Mouse (Mus musculus) liver, postnatal 0 days (tissue): ENCODE results near the gene Tgfbi. TPM values are rescaled to one million over a fixed set of nuclear protein-coding genes. Genes with fewer than 3 reads are reported as not detected.

Experiments
- ATAC-seq: fragments of 200-750 bp; cut with Nextera tagmentation; 2 replicates; pipeline ENCODE4 v1.8.0; 2017; ENCODE audit warnings: mild to moderate bottlenecking, moderate library complexity
- DNase-seq: peaks from one replicate; pipeline ENCODE4 v3.0.0-alpha.2; 2016
- H3K27ac ChIP-seq: fragments of 300-500 bp; sonication (generic); 2 replicates; pipeline ENCODE4 v1.5.1; 2014; ENCODE audit warnings: antibody characterized with exemption, moderate library complexity, mild to moderate bottlenecking, low read depth
- H3K27me3 ChIP-seq: fragments of 300-500 bp; sonication (generic); 2 replicates; pipeline ENCODE4 v1.6.1; 2014; ENCODE audit warnings: low read length, control low read depth, mixed read lengths; ENCODE audit not compliant: insufficient read depth
- H3K36me3 ChIP-seq: fragments of 300-500 bp; sonication (generic); replicated peaks from 2 replicates; pipeline ENCODE4 v1.6.1; 2014; ENCODE audit warnings: mild to moderate bottlenecking, control low read depth, low read length, moderate library complexity, mixed read lengths; ENCODE audit not compliant: insufficient read depth
- H3K4me1 ChIP-seq: fragments of 300-500 bp; sonication (generic); 2 replicates; pipeline ENCODE4 v1.6.1; 2014; ENCODE audit warnings: antibody characterized with exemption, mild to moderate bottlenecking, control low read depth; ENCODE audit not compliant: insufficient read depth
- H3K4me2 ChIP-seq: fragments of 300-500 bp; sonication (generic); 2 replicates; pipeline ENCODE4 v1.6.1; 2014; ENCODE audit warnings: low read depth, mild to moderate bottlenecking, low read length, moderate library complexity, mixed read lengths
- H3K4me3 ChIP-seq: fragments of 300-500 bp; sonication (generic); 2 replicates; pipeline ENCODE4 v1.5.1; 2014; ENCODE audit warnings: low read depth, low read length
- H3K9ac ChIP-seq: fragments of 300-500 bp; sonication (generic); replicated peaks from 2 replicates; pipeline ENCODE4 v1.6.1; 2014; ENCODE audit warnings: mild to moderate bottlenecking, moderate library complexity
- H3K9me3 ChIP-seq: fragments of 300-500 bp; sonication (generic); 2 replicates; pipeline ENCODE4 v1.6.1; 2016; ENCODE audit warnings: mild to moderate bottlenecking, control low read depth, low read length, mixed read lengths
- CTCF ChIP-seq: sonication (generic); IDR thresholded peaks from 2 replicates; pipeline ENCODE4 v1.5.1; 2016; ENCODE audit warnings: antibody characterized with exemption, low read depth
- EP300 ChIP-seq: IDR thresholded peaks from 2 replicates; pipeline ENCODE4 v1.6.1; 2016; ENCODE audit warnings: antibody characterized with exemption, low read depth, mild to moderate bottlenecking
- WGBS: fragments of 180-500 bp; shearing (Covaris S2); extraction: QIAGEN DNeasy Blood & Tissue Kit; methylation state at CpG from one replicate; pipeline ENCODE4 v1.1.7; 2014; ENCODE audit not compliant: insufficient replicate concordance; 5-methylcytosine and 5-hydroxymethylcytosine counted together
- polyA plus RNA-seq: library from polyadenylated mRNA; unstranded; fragments of >200 nt; fragmentation: Nextera tagmentation; extraction: Ambion mirVana; gene quantifications from 2 replicates; pipeline ENCODE4 v1.2.1, GENCODE M21; 2015

Gene Tgfbi
- polyA plus RNA-seq, result 24.9 and 26.8 TPM in 2 replicates

DNA sequence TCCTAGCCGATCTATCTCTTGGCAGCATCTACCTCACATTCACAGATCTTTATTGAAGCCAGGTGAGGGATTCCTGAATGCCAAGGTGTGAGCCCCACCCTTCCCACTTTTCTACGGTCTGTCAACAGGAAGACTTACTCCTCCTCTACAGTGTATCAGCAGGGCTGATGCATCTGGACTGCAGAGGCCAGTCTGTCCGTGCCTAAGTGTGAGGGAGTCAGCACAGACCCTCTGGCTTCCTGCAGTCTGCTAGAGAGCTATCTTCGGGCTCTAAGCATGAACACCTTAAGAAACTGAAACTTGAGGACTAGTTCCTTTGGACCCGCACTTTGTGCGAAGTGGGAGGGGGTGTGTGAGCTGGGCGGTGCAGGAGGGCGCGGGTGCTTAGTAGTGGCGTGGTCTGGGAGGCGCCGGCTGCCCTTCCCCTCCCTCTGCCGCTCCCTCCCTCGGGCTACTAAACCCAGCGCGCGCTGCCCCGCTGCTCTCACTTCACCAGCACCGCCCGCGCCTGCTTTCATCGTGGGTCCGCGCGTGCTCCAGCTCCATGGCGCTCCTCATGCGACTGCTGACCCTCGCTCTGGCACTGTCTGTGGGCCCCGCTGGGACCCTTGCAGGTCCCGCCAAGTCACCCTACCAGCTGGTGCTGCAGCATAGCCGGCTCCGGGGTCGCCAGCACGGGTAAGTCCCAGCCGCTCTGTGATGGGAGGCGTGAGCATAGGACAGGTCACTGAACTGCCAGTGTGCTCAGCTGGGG lies at the start of gene Tgfbi:
Tgfbi (plus strand) TSS at position 421 of the 754 bp plus-strand sequence.
- H3K27me3 ChIP-seq, result 0 out of 2 replicates have a peak, but pooled peaks cover 11% of the 10 kb centered on the region
- TF ChIP-seq EP300 (no peak), CTCF (no peak)
- H3K4me1 ChIP-seq, result peaks cover 26% of the 10 kb centered on the region
- WGBS, result 4% methylated on average over 24 of the region's 36 CpGs
- DNase-seq (peak; percentile 53), ATAC-seq (peak; percentile 48)
- no peak within 1 kb of the TSS for H3K27ac ChIP-seq
- peak within 1 kb of the TSS; percentile 87 for H3K4me2 ChIP-seq
- H3K36me3 ChIP-seq, result no peaks in the 10 kb centered on the region
- no peaks in the 10 kb centered on the region for H3K9me3 ChIP-seq
- H3K9ac ChIP-seq, result peak within 1 kb of the TSS; percentile 58
- peak within 1 kb of the TSS; percentile 55 for H3K4me3 ChIP-seq

DNA sequence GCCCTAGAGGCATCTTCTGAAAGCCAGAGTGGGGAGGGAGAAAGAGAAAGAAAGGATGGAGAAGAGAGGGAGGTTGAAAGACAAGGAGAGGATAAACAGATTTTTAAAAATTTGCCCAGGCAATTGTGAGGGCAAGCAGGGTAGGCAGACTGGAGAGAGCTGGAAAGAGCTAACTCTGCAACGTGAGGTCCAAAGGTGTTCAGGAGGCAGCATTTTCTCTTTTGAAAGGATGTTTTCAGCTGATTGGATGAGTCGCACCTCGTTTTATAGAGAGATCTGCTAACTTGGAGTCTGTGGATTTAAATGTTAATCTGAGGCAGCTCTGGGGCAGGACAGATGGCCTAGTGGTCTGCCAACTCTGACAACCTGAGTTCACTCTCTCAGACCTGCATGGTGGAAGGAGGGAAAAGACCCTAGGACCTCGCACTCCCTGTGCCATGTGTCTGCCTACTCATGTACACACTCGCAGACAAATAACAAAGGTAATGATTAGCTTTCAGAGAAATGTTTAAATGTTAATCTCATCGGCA lies 49.4 kb upstream of the Tgfbi start:
- TF ChIP-seq CTCF (no peak), EP300 (no peak)
- ATAC-seq, result no peak
- no peak for DNase-seq
- no peak overlapping the region for H3K4me3 ChIP-seq
- H3K4me1 ChIP-seq, result peaks cover 7% of the 10 kb centered on the region; the same call in 1 of the 2 replicates
- no peak overlapping the region for H3K9ac ChIP-seq
- no peaks in the 10 kb centered on the region for H3K27me3 ChIP-seq
- 0 out of 2 replicates have a peak overlapping the region, but pooled peaks have one; percentile 60 for H3K27ac ChIP-seq
- H3K4me2 ChIP-seq, result no peak overlapping the region
- H3K9me3 ChIP-seq, result no peaks in the 10 kb centered on the region
- H3K36me3 ChIP-seq, result no peaks in the 10 kb centered on the region
- WGBS, result 60% methylated on average over 6 of the region's 6 CpGs

DNA sequence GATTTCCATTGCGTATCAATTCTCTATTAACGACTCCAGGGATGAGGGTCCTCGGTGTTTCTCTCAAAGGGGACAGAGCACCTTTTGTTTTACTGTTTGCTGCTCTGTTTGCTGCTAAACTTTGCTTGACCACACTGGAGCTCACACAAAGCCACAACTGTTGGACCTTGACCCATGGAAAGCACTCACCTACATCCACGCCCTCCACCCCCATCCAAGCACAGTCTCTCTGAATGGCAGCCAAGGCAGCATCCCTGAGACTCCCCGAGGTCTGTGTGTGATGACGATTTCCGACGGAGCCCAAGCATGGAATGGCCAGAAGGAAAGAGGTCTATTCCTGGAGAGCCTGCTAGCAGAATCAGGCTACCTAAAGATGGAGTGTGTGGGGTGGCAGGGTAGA lies 48.2 kb upstream of the Tgfbi start:
- H3K9me3 ChIP-seq, result no peaks in the 10 kb centered on the region
- peak; percentile 71 for ATAC-seq
- H3K27ac ChIP-seq, result peak overlapping the region; percentile 49; the same call in 1 of the 2 replicates
- no peak overlapping the region for H3K9ac ChIP-seq
- H3K27me3 ChIP-seq, result no peaks in the 10 kb centered on the region
- DNase-seq, result peak; percentile 53
- 61% methylated on average over 8 of the region's 8 CpGs for WGBS
- no peaks in the 10 kb centered on the region for H3K36me3 ChIP-seq
- no peak overlapping the region for H3K4me3 ChIP-seq
- no peak overlapping the region for H3K4me2 ChIP-seq
- H3K4me1 ChIP-seq, result peaks cover 7% of the 10 kb centered on the region; the same call in 1 of the 2 replicates
- no peak for TF ChIP-seq CTCF
- no peak for TF ChIP-seq EP300

DNA sequence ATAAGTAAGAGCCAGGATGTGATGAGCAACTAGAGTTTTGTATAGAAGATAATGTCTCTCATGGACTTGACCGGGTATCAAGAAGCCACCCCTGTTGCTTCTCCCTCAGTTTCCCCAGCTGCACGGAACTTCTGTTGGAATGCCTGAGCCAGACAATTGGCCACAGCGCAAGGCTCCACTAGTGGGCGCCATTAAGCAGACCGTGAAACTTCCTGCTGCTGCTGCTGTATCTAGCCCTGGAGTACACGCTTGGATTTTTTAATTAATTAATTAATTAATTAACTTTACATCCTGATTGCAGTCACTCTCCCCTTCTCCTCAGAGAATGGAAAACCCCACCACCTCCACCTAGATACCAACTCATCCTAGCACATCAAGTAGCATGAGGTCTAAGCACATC lies 46.2 kb upstream of the Tgfbi start:
- H3K36me3 ChIP-seq, result no peaks in the 10 kb centered on the region
- no peaks in the 10 kb centered on the region for H3K27me3 ChIP-seq
- WGBS, result 32% methylated on average over 6 of the region's 6 CpGs
- TF ChIP-seq EP300 (no peak), CTCF (peak; percentile 70)
- no peak for ATAC-seq
- peak; percentile 50 for DNase-seq
- no peaks in the 10 kb centered on the region for H3K9me3 ChIP-seq
- peaks cover 7% of the 10 kb centered on the region; the same call in 1 of the 2 replicates for H3K4me1 ChIP-seq
- H3K9ac ChIP-seq, result no peak overlapping the region
- H3K27ac ChIP-seq, result no peak overlapping the region
- H3K4me3 ChIP-seq, result no peak overlapping the region
- no peak overlapping the region for H3K4me2 ChIP-seq

DNA sequence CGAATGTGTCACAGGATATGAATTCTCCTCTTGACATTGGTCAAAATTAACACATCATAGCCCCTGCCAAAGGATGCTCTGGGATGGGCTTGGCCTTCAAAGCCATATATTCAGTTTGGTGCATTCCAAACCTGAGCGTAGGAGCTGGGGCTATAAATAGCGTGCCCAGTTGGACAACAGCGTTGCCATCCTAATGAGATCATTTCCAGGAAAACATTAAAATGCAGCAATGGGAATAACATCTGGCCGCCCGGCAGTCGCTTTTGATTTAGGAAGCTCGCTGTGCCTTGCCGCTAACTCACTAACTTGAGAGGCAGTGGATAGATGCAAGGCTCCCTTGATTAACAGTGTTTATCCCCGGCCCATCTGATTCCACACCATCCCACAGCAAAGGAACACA lies 43.0 kb upstream of the Tgfbi start:
- DNase-seq, result no peak
- WGBS, result 84% methylated on average over 10 of the region's 10 CpGs

DNA sequence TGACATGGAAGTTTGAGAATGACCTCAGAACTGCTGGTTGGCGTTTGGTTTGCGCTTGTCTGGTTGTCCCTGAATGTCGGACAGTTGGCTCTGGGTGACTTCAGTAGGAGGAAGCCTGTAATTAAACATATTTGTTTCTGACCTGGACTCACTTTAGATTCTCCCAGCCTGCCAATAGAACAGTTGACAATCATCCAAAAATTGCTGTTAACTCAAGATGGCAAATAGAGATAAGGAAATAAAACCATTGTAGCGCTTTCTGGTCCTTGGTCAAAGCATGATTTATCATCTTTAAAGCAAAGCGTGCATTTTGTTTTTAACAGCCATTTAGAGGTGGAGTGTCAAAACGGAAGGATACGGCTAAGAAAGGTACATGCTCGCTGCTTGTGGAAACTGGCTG lies 37.7 kb upstream of the Tgfbi start:
- no peak overlapping the region for H3K27ac ChIP-seq
- no peak for TF ChIP-seq EP300
- TF ChIP-seq CTCF, result no peak
- no peak for DNase-seq
- ATAC-seq, result no peak
- H3K36me3 ChIP-seq, result no peaks in the 10 kb centered on the region
- no peaks in the 10 kb centered on the region for H3K9me3 ChIP-seq
- no peaks in the 10 kb centered on the region for H3K27me3 ChIP-seq
- peaks cover 5% of the 10 kb centered on the region; the same call in 1 of the 2 replicates for H3K4me1 ChIP-seq
- no peak overlapping the region for H3K4me3 ChIP-seq
- no peak overlapping the region for H3K9ac ChIP-seq
- 71% methylated on average over 8 of the region's 8 CpGs for WGBS
- no peak overlapping the region for H3K4me2 ChIP-seq

More for the DNA sequence above, 43.0 kb upstream of the Tgfbi start:
- TF ChIP-seq CTCF, result no peak
- no peak for TF ChIP-seq EP300
- Histone ChIP-seq H3K4me2 (no peak overlapping the region), H3K4me1 (peaks cover 6% of the 10 kb centered on the region; the same call in 1 of the 2 replicates), H3K27ac (no peak overlapping the region), H3K27me3 (no peaks in the 10 kb centered on the region), H3K4me3 (no peak overlapping the region), H3K36me3 (no peaks in the 10 kb centered on the region), H3K9me3 (no peaks in the 10 kb centered on the region), H3K9ac (no peak overlapping the region)
- ATAC-seq, result no peak
